Mouse (Mus musculus) heart, adult 2 months (tissue): Measurements from ENCODE around the gene Mmgt2.

Experiments used
- CTCF ChIP-seq: fragments of 200-600 bp; IDR thresholded peaks from 2 replicates; pipeline ENCODE4 v1.8.1; 2022; ENCODE audit warnings: antibody characterized with exemption, mild to moderate bottlenecking, moderate library complexity
- EP300 ChIP-seq: fragments of 200-500 bp; IDR thresholded peaks from 2 replicates; pipeline ENCODE4 v1.6.1; 2011; ENCODE audit warnings: low read depth, low read length, control low read depth; ENCODE audit not compliant: insufficient read depth
- POLR2A ChIP-seq: fragments of 200-500 bp; IDR thresholded peaks from 2 replicates; pipeline ENCODE4 v1.6.1; 2011; ENCODE audit warnings: mild to moderate bottlenecking, low read depth, low read length, control low read depth; ENCODE audit not compliant: insufficient read depth

GRCm38 (mm10) chr11:62636105-62636839, 12.2 kb upstream of the Mmgt2 start:
- TF ChIP-seq POLR2A (no peak), CTCF (no peak), EP300 (no peak)
